Mouse (Mus musculus): ENCODE results near the gene Zfp219. TPM values are rescaled to one million over a fixed set of nuclear protein-coding genes. Genes with fewer than 3 reads are reported as not detected.
A peak's percentile ranks its signal among the peaks of the same experiment; 100 is the strongest.

Gene Zfp219
- total and polyA plus RNA-seq, 3 experiments: 36.3 to 46.9 TPM; not detected in 1

GRCm38 (mm10) chr14:52006771-52007170 is 13.8 kb downstream of the Zfp219 start:
- Histone ChIP-seq H3K27ac (ENCODE audit: control insufficient read depth, low read depth, low read length) (no peak overlapping the region), H3K4me1 (ENCODE audit: control insufficient read depth in 1 of 2, insufficient read depth in 2 of 2, low read length in 2 of 2) (no peaks in the 10 kb centered on the region), H3K36me3 (ENCODE audit: control insufficient read depth in 1 of 2, insufficient read depth in 2 of 2, low read length in 2 of 2) (no peaks in the 10 kb centered on the region; a peak in 1 of 4 replicates), H3K27me3 (ENCODE audit: control insufficient read depth in 1 of 2, insufficient read depth in 2 of 2, low read length in 2 of 2) (no peaks in the 10 kb centered on the region), H3K4me3 (ENCODE audit: control insufficient read depth in 1 of 2, insufficient read depth in 1 of 2, low read depth in 2 of 2, low read length in 2 of 2) (no peak overlapping the region), H3K9ac (ENCODE audit: control insufficient read depth, low read depth, low read length, poor library complexity, severe bottlenecking) (no peak overlapping the region), H3K79me2 (ENCODE audit: control insufficient read depth, insufficient read depth, low read length, poor library complexity) (no peaks in the 10 kb centered on the region), H3K9me3 (replicated peaks; ENCODE audit: insufficient read depth, low read length) (no peaks in the 10 kb centered on the region)
- TF ChIP-seq GABPA (IDR thresholded peaks at IDR 0.05; ENCODE audit: low read depth, low read length): no peak
- no peak for DNase-seq (ENCODE audit: low read depth, low spot score)

- Histone ChIP-seq H3K4me3 (ENCODE audit: control insufficient read depth in 1 of 2, insufficient read depth in 1 of 2, low read depth in 2 of 2, low read length in 2 of 2) (no peak overlapping the region), H3K4me1 (ENCODE audit: control insufficient read depth in 1 of 2, insufficient read depth in 2 of 2, low read length in 2 of 2) (no peaks in the 10 kb centered on the region), H3K36me3 (ENCODE audit: control insufficient read depth in 1 of 2, insufficient read depth in 2 of 2, low read length in 2 of 2) (no peaks in the 10 kb centered on the region; a peak in 1 of 4 replicates), H3K27ac (ENCODE audit: control insufficient read depth, low read depth, low read length) (no peak overlapping the region), H3K9ac (ENCODE audit: control insufficient read depth, low read depth, low read length, poor library complexity, severe bottlenecking) (no peak overlapping the region), H3K9me3 (replicated peaks; ENCODE audit: insufficient read depth, low read length) (no peaks in the 10 kb centered on the region), H3K79me2 (ENCODE audit: control insufficient read depth, insufficient read depth, low read length, poor library complexity) (no peaks in the 10 kb centered on the region), H3K27me3 (ENCODE audit: control insufficient read depth in 1 of 2, insufficient read depth in 2 of 2, low read length in 2 of 2) (no peaks in the 10 kb centered on the region)
- no peak for DNase-seq (ENCODE audit: low read depth, low spot score)
- TF ChIP-seq MYC (IDR thresholded peaks at IDR 0.05; ENCODE audit: low read depth, low read length): no peak
- TF ChIP-seq POLR2A (IDR thresholded peaks at IDR 0.05; ENCODE audit: control insufficient read depth in 1 of 2, insufficient read depth in 1 of 2, low read depth in 1 of 2, low read length in 2 of 2, poor library complexity in 1 of 2): no peak
- TF ChIP-seq CTCF (IDR thresholded peaks at IDR 0.05 in 2 of 3, conservative IDR thresholded peaks at IDR 0.05 in 1 of 3; ENCODE audit: control insufficient read depth in 1 of 3, insufficient read depth in 1 of 3, low read depth in 2 of 3, low read length in 3 of 3, poor library complexity in 1 of 3, severe bottlenecking in 1 of 3): peak in 2 of 3 experiments; percentile 31 to 52; a peak in 4 of 6 replicates
- TF ChIP-seq MXI1 (IDR thresholded peaks at IDR 0.05; ENCODE audit: low read depth, low read length): no peak
- TF ChIP-seq SMC3 (IDR thresholded peaks at IDR 0.05; ENCODE audit: low read depth, low read length): peak; percentile 34; the same call in 1 of the 2 replicates
Observed at GRCm38 (mm10) chr14:52006241-52006640, 14.3 kb downstream of the Zfp219 start.

GRCm38 (mm10) chr14:52005616-52006015 is 14.9 kb downstream of the Zfp219 start:
- Histone ChIP-seq H3K27ac (ENCODE audit: control insufficient read depth, low read depth, low read length) (no peak overlapping the region), H3K36me3 (ENCODE audit: control insufficient read depth in 1 of 2, insufficient read depth in 2 of 2, low read length in 2 of 2) (no peaks in the 10 kb centered on the region; a peak in 1 of 4 replicates), H3K9ac (ENCODE audit: control insufficient read depth, low read depth, low read length, poor library complexity, severe bottlenecking) (no peak overlapping the region), H3K79me2 (ENCODE audit: control insufficient read depth, insufficient read depth, low read length, poor library complexity) (no peaks in the 10 kb centered on the region), H3K27me3 (ENCODE audit: control insufficient read depth in 1 of 2, insufficient read depth in 2 of 2, low read length in 2 of 2) (no peaks in the 10 kb centered on the region), H3K4me3 (ENCODE audit: control insufficient read depth in 1 of 2, insufficient read depth in 1 of 2, low read depth in 2 of 2, low read length in 2 of 2) (no peak overlapping the region), H3K9me3 (replicated peaks; ENCODE audit: insufficient read depth, low read length) (no peaks in the 10 kb centered on the region), H3K4me1 (ENCODE audit: control insufficient read depth in 1 of 2, insufficient read depth in 2 of 2, low read length in 2 of 2) (no peaks in the 10 kb centered on the region)
- no peak for DNase-seq (ENCODE audit: low read depth, low spot score)
- TF ChIP-seq NELFE (IDR thresholded peaks at IDR 0.05; ENCODE audit: low read depth, low read length): no peak
- TF ChIP-seq BHLHE40 (IDR thresholded peaks at IDR 0.05; ENCODE audit: borderline replicate concordance, low read depth, low read length): no peak
- TF ChIP-seq MAZ (IDR thresholded peaks at IDR 0.05; ENCODE audit: low read depth, low read length): no peak
- TF ChIP-seq SMC3 (IDR thresholded peaks at IDR 0.05; ENCODE audit: low read depth, low read length): no peak
- TF ChIP-seq USF2 (IDR thresholded peaks at IDR 0.05; ENCODE audit: borderline replicate concordance in 1 of 2, insufficient read depth in 1 of 2, low read depth in 1 of 2, low read length in 2 of 2): no peak
- no peak for TF ChIP-seq ZC3H11A (IDR thresholded peaks at IDR 0.05; ENCODE audit: low read depth, low read length)
- TF ChIP-seq ZNF384 (IDR thresholded peaks at IDR 0.05; ENCODE audit: low read depth, low read length): no peak
- no peak for TF ChIP-seq MYB (IDR thresholded peaks at IDR 0.05; ENCODE audit: low read depth, low read length)
- no peak for TF ChIP-seq HCFC1 (IDR thresholded peaks at IDR 0.05; ENCODE audit: low read depth, low read length)
- no peak for TF ChIP-seq POLR2A (IDR thresholded peaks at IDR 0.05; ENCODE audit: control insufficient read depth in 1 of 2, insufficient read depth in 1 of 2, low read depth in 1 of 2, low read length in 2 of 2, poor library complexity in 1 of 2)
- TF ChIP-seq POLR2AphosphoS2 (IDR thresholded peaks at IDR 0.05; ENCODE audit: low read length): no peak

Measured in MEL (cell line).